Mouse (Mus musculus): Measurements from ENCODE around the gene Gm7534. TPM values are rescaled to one million over a fixed set of nuclear protein-coding genes. Genes with fewer than 3 reads are reported as not detected.
A peak's percentile ranks its signal among the peaks of the same experiment; 100 is the strongest.

The Gm7534 gene
- total RNA-seq, 2 experiments from 2014 or later = not detected

DNA sequence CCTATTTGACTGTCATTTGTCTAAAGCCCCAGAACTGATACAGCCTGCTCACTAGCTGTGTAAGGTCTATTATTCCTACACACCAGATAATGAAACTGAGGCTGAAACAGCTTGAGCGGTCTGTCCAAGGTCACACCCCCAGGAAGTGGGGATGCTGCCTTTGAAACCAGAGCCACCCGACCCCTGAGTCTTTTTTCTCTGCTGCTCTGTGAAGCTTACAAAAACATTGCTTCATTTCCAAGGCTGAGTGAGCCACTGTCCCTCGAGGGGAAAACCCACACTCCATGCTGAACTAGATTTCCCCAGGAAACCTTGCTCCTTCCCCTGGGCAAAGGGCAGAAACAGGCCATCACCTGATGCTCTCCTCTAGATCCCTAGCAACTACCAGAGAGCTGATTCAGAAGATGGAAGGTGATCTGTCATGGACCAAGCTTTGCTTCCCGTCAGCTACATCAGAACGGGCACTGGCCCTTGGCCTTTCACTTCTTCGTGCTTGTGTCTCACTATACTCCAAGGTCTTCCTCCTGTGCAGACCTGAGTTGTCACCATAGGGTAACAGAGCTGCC is 3.8 kb upstream of the Gm7534 start:
- no peak for DNase-seq (ENCODE audit: low spot score in 2 of 2)

DNA sequence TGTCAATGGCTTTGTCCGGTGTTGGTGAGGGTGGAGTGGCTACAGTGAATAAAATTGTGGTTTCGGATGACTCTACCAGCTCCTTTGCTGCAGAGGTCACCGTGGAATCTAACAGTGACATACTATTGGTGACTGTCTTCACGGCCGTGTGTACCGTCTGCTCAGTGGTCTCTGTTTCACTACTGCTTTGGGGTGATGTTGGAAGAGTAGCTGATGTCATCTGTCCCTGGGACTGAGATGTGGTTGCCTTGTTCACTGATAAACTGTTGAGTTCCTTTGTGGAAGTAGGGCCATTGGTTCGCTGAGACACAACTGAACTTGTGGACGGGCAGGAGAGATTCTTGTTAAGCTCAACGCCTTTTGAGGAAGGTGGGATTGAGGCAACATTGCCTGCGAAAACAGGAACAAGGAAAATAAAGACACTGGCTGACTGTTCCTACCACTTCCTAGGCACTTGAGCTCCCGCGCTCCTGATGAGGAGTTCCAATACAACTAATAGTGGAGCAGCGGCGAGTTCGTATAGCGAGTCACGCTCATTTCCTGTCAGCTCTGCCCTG is 614 bp upstream of the Gm7534 start:
- no peak for DNase-seq (ENCODE audit: low spot score in 2 of 2)

- no peak for DNase-seq (ENCODE audit: low spot score in 2 of 2)
These were observed 3.4 kb downstream of the Gm7534 start for GRCm38 (mm10) chr4:134199371-134199770.

DNA sequence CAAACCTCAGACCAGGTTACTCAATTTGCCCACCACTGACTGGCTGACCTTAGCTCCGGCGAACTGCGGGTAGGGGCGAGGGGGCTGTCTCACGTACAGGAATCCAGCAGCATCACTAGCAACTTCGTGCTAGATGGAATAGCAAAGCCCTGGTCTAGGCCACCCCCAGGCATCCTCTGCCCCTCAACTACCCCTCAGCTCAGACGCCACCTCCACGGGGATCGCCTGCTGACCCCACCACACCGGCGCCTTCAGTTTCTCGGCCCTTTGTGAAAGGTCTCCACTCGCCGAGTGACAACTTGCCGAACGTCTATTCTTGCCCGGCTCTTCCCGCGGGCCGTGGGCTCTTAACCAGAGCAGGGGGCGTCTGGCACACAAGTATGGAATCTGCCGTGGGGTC is 16.5 kb downstream of the Gm7534 start:
- no peak for DNase-seq (ENCODE audit: low spot score in 2 of 2)

DNA sequence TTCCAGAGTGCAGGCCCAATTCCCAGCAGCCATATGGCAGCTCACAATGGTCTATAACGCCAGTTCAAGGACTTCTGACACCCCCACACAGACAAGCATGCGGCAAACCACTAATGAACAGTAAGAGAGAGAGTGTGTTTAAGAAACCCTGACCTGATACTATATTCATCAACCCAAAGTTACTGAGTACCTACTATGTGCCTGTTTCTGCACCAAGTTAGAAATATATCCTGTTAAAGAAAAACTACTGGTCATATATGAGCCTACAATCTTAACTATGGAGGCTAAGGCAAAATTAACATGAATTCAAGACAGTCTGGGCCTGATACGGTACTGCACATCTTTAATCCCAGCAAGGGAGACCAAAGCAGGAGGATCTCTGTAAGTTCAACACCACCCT is 17.2 kb downstream of the Gm7534 start:
- DNase-seq (ENCODE audit: low spot score in 2 of 2) = no peak

DNA sequence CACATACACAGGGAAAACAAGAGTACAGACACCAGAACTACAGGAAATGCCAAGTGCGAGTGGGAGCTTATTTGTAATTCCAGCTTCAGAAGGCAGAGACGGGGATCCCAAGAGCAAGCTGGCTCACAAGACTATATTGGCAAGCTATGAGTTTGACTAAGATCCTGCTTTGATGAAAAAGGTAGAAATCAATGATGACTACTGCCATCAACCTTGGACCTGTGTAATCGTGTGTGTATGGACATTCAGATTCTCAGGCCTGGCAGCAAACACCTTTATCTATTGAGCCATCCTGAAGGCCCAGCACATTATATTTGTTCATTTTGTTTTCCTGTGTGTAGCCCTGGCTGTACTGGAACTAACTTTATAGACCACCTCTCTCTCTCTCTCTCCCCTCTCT is 19.1 kb downstream of the Gm7534 start:
- no peak for DNase-seq (ENCODE audit: low spot score in 2 of 2)

GRCm38 (mm10) chr4:134181825-134182224 is 21.0 kb downstream of the Gm7534 start:
- no peak for DNase-seq (ENCODE audit: low spot score in 2 of 2)

DNA sequence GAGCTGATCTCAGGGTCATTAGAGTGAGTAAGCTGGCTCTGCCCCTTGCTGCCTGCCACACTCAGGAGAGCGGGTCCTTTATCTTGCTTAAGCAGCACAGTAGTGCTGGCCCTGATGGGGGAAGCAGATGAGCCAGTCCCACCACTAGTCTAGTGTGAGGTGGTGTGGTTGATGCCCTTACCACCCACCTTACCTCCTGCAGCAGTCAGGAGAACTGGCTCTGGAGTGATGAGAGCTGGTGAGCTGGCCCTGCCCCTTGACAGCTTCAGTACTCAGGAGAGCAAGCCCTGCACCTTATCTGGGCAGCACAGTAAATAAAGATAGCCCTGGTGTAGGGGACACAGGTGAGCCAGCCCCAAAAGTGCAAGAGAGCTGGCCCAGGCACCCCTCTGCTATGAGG is 21.7 kb downstream of the Gm7534 start:
- DNase-seq (ENCODE audit: low spot score in 2 of 2) = no peak

GRCm38 (mm10) chr4:134172391-134172790 is 30.4 kb downstream of the Gm7534 start:
- no peak for DNase-seq (ENCODE audit: low spot score in 2 of 2)

- no peak for DNase-seq (ENCODE audit: low spot score in 2 of 2)
These were observed 35.9 kb downstream of the Gm7534 start for GRCm38 (mm10) chr4:134166906-134167305.

- no peak for DNase-seq (ENCODE audit: low spot score in 2 of 2)
These were observed 37.0 kb downstream of the Gm7534 start for GRCm38 (mm10) chr4:134165548-134166465.

- no peak for DNase-seq (ENCODE audit: low spot score in 2 of 2)
These were observed 37.8 kb downstream of the Gm7534 start for GRCm38 (mm10) chr4:134165024-134165423.

DNA sequence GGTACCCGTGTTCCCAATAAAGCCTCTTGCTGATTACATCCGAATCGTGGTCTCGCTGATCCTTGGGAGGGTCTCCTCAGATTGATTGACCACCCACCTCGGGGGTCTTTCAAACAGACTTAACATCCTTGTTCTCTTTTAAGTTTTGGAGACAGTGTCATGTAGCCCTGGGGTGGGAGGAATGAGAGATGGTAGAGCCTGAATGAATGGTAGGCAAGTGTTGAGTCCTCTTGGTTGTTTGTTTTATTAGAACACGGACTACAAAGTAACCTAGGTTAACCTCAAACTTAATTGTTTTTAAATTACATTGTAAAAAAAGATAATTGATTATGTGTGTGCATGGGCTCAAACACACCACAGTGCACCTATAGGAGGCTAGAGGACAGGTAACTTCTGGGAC is 38.2 kb downstream of the Gm7534 start:
- no peak for DNase-seq (ENCODE audit: low spot score in 2 of 2)

GRCm38 (mm10) chr4:134160071-134160470 is 42.7 kb downstream of the Gm7534 start:
- DNase-seq (ENCODE audit: low spot score in 2 of 2) = peak; percentile 28 to 39

- DNase-seq (ENCODE audit: low spot score in 2 of 2) = no peak
These were observed 44.0 kb downstream of the Gm7534 start for GRCm38 (mm10) chr4:134158774-134159173.

- DNase-seq (ENCODE audit: low spot score in 2 of 2) = no peak
These were observed 45.2 kb downstream of the Gm7534 start for GRCm38 (mm10) chr4:134157558-134157957.

GRCm38 (mm10) chr4:134156744-134157143 is 46.1 kb downstream of the Gm7534 start:
- no peak for DNase-seq (ENCODE audit: low spot score in 2 of 2)

DNA sequence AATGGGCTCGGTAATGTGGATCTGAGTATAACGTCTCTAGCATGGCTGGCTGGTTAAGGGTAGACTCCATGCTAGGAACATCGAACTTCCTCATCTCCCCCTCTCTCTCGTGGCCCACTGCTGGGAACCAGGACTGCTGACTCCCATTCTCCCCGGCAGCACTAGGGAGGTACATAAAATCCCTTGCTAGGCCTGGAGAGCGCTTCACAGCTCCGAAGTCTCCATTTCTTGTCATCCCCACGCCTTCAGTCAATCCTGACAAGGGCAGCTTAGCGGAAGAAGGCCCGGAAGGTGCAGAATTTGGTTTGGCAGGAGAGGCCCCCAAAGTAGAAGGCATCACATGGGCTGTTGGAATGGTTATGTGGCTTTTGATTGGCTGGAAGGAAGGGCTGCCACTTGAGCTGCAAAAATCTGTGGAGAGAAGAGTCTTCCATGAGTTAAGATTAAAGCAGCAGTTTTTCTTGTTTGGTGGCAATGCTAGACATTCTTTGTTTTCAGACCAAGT is 46.8 kb downstream of the Gm7534 start:
- no peak for DNase-seq (ENCODE audit: low spot score in 2 of 2)

DNA sequence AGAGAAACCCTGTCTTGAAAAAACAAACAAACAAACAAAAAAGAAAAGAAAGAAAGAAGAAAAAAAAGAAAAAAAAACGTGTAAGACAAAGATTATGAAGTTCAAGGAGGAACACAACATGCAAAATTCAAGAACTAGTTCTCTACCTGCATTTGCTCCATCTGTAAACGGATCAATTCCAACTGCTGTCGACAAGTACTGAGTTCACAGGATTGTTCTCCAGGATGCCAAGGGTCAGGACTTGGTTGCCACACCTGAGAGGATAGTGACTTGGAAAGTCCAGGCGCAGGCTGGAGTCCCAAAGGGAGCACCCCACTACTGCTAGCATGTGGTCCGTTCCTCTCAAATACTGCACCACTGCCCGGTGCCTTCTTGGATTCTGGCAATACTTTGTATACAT is 47.3 kb downstream of the Gm7534 start:
- DNase-seq (ENCODE audit: low spot score in 2 of 2) = no peak

GRCm38 (mm10) chr4:134154354-134154753 is 48.5 kb downstream of the Gm7534 start:
- DNase-seq (ENCODE audit: low spot score in 2 of 2) = no peak

DNA sequence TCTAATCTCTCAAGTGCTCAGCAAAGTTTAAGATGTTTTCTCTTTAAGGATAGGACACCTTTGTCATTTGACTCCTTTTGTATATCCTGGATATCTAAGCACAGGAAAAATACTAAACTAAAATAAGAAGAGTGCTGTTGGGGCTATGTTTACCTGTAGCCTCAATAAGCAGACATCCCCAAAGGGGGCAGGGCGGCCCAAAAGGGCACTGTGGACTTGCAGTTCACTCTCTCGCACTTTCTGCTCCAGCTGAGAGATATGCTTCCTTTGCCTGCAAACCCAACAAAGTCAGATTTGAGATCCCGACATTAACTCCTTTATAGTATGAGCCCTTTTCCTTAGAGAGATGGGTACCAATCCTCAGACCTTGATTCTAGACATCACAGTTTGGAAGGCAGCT is 49.1 kb downstream of the Gm7534 start:
- DNase-seq (ENCODE audit: low spot score in 2 of 2) = no peak

- no peak for DNase-seq (ENCODE audit: low spot score in 2 of 2)
These were observed 50.7 kb downstream of the Gm7534 start for GRCm38 (mm10) chr4:134152112-134152511.
